Mouse (Mus musculus) spleen, adult 2 months (tissue): ENCODE measurements around the gene Gnpat.

ENCODE experiments used
- CTCF ChIP-seq: fragments of 200-500 bp; IDR thresholded peaks from 2 replicates; pipeline ENCODE4 v1.5.1; 2011; ENCODE audit warnings: mild to moderate bottlenecking, inconsistent platforms; ENCODE audit not compliant: insufficient read depth, insufficient read length, insufficient replicate concordance; ENCODE audit errors: extremely low read depth
- POLR2A ChIP-seq: fragments of 200-500 bp; IDR thresholded peaks from 2 replicates; pipeline ENCODE4 v1.6.1; 2011; ENCODE audit warnings: low read depth, low read length, inconsistent platforms

- TF ChIP-seq CTCF (no peak), POLR2A (no peak)
Observed at GRCm38 (mm10) chr8:124845573-124845972, 17.3 kb upstream of the Gnpat start.
